Mouse (Mus musculus) hindbrain, embryonic 16.5 days (tissue): Measurements from ENCODE around the gene Spocd1. TPM values are rescaled to one million over a fixed set of nuclear protein-coding genes. Genes with fewer than 3 reads are reported as not detected.
"Not testable (repeated sequence)": the region's sequence is repeated elsewhere in the genome, so short reads cannot be mapped to it uniquely, and the experiment has no call there.

Source experiments
- ATAC-seq: fragments of 200-750 bp; cut with Nextera tagmentation; 2 replicates; pipeline ENCODE4 v1.8.0; 2017; ENCODE audit warnings: moderate TSS enrichment, moderate library complexity
- H3K27ac ChIP-seq: fragments of 300-500 bp; sonication (generic); 2 replicates; pipeline ENCODE4 v1.5.1; 2014; ENCODE audit warnings: low read depth, mild to moderate bottlenecking, control low read depth, low read length, moderate library complexity
- H3K27me3 ChIP-seq: fragments of 300-500 bp; sonication (generic); replicated peaks from 2 replicates; pipeline ENCODE4 v1.6.1; 2014; ENCODE audit warnings: low read length; ENCODE audit not compliant: control insufficient read depth, insufficient read depth
- H3K36me3 ChIP-seq: fragments of 300-500 bp; sonication (generic); 2 replicates; pipeline ENCODE4 v1.6.1; 2014; ENCODE audit warnings: mild to moderate bottlenecking, low read length, moderate library complexity, mixed read lengths; ENCODE audit not compliant: control insufficient read depth, insufficient read depth
- H3K4me1 ChIP-seq: fragments of 300-500 bp; sonication (generic); 2 replicates; pipeline ENCODE4 v1.6.1; 2014; ENCODE audit warnings: low read depth, low read length; ENCODE audit not compliant: control insufficient read depth, insufficient read depth
- H3K4me2 ChIP-seq: fragments of 300-500 bp; sonication (generic); 2 replicates; pipeline ENCODE4 v1.6.1; 2014; ENCODE audit warnings: mild to moderate bottlenecking, low read length, control low read depth, moderate library complexity
- H3K4me3 ChIP-seq: fragments of 300-500 bp; sonication (generic); 2 replicates; pipeline ENCODE4 v1.5.1; 2014; ENCODE audit warnings: mild to moderate bottlenecking, low read length, control low read depth, moderate library complexity
- H3K9ac ChIP-seq: fragments of 300-500 bp; sonication (generic); 2 replicates; pipeline ENCODE4 v1.6.1; 2014; ENCODE audit warnings: low read depth, mild to moderate bottlenecking, control low read depth, low read length, moderate library complexity
- H3K9me3 ChIP-seq: fragments of 300-500 bp; sonication (generic); 2 replicates; pipeline ENCODE4 v1.6.1; 2014; ENCODE audit warnings: mild to moderate bottlenecking, low read length, moderate library complexity; ENCODE audit not compliant: control insufficient read depth
- WGBS: fragments of 180-500 bp; shearing (Covaris S2); extraction: QIAGEN DNeasy Blood & Tissue Kit; methylation state at CpG from one replicate; pipeline ENCODE4 v1.1.7; 2014; 5-methylcytosine and 5-hydroxymethylcytosine counted together
- polyA plus RNA-seq: library from polyadenylated mRNA; unstranded; fragments of >200 nt; fragmentation: Nextera tagmentation; extraction: Ambion mirVana; gene quantifications from 2 replicates; pipeline ENCODE4 v1.2.1, GENCODE M21; 2015

Gene Spocd1
- polyA plus RNA-seq = not detected in 2 replicates

DNA sequence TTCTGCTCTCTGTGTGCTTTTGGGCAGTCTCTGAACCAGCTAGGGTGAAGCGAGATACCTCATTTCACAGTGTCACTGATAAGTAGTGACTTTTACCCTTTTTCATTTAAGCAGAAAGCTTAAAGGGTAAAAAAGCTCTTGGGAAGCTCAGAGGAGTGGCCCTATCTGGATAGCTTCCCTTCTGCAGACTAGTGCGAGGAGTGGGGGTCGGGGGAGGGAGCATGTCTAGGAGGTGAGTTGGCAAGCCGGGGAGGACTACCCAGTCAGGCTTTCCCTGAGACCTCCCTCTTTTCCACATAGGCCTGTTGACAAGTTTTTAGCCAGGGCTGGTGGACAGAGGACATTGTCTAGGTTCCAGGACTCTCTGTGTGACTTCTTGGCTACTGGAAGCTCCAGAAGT, at the start of gene Spocd1:
Spocd1 (plus strand) TSS at position 301 of the 400 bp plus-strand sequence.
- no peak for ATAC-seq
- Histone ChIP-seq H3K27me3 (no peaks in the 10 kb centered on the region), H3K36me3 (no peaks in the 10 kb centered on the region), H3K9me3 (no peaks in the 10 kb centered on the region), H3K9ac (peak within 1 kb of the TSS; percentile 14; the same call in 1 of the 2 replicates), H3K4me1 (peaks cover 6% of the 10 kb centered on the region), H3K4me3 (0 out of 2 replicates have a peak within 1 kb of the TSS, but pooled peaks have one; percentile 11), H3K4me2 (peak within 1 kb of the TSS; percentile 46), H3K27ac (no peak within 1 kb of the TSS)
- 49% methylated on average over 4 of the region's 4 CpGs for WGBS

DNA sequence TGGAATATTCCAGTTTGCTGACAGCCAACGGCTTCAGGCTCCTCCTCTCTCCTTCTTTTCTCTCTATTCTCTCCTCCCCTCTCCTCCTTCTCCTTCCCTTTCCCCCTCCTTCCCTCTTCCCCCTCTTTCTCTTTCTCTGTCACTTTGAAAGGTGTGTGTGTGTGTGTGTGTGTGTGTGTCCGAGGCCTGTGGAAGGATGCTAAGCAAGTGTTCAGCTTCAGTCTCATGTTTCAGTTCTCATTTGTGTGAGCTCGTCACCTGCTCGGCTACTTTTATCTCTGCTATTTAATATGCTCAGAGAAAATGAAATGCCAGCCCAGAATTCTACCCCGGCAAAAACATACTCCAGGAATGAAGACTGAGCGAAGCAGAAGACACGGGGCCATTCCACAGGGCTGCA, 48.4 kb upstream of the Spocd1 start:
- Histone ChIP-seq H3K4me3 (no peak overlapping the region), H3K4me1 (peaks cover 23% of the 10 kb centered on the region), H3K27ac (no peak overlapping the region), H3K27me3 (no peaks in the 10 kb centered on the region), H3K36me3 (no peaks in the 10 kb centered on the region), H3K9ac (no peak overlapping the region), H3K9me3 (no peaks in the 10 kb centered on the region), H3K4me2 (no peak overlapping the region)
- 89% methylated on average over 7 of the region's 7 CpGs for WGBS
- no peak for ATAC-seq

- no peak overlapping the region for H3K4me2 ChIP-seq
- peaks cover 23% of the 10 kb centered on the region for H3K4me1 ChIP-seq
- H3K4me3 ChIP-seq = no peak overlapping the region
- H3K36me3 ChIP-seq = no peaks in the 10 kb centered on the region
- 37% methylated on average over 3 of the region's 3 CpGs for WGBS
- no peak overlapping the region for H3K27ac ChIP-seq
- H3K9ac ChIP-seq = no peak overlapping the region
- ATAC-seq = no peak
- H3K9me3 ChIP-seq = no peaks in the 10 kb centered on the region
- no peaks in the 10 kb centered on the region for H3K27me3 ChIP-seq
These were observed 47.4 kb upstream of the Spocd1 start for GRCm38 (mm10) chr4:129881661-129882060.

DNA sequence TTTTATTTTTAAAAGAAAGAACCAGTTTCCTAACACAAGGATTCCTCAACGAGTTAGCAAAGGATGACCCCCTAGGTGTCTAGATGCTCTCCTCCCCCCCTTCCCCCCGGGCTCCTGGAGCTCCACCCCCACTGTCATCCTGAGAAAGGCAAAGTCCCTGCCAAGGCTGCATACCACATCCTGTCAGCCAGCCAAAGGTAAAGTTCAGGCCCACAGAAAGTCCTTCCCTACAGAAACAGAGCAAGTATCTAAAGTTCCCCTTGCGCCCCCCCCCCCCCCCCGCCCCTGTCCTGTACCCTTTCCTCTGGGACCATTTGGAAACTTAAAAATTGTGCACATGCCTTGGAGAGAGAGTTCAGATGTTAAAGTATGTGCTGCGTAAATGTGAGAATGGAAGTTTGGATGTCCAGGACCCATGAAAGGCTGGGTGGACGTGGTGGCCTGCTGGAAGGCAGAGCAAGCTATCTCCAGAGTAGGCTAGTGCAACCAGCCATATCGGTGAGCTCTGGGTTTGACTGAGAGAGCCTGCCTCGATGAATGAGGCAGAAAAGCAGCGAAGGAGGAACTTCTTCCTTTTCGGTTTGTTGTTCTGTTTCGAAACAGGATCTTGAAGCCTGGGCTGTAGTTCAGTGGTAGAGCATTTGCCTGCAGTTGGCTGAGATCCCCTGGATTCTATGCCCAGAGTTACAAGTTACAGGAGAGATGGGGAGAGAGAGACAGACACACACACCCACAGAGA, 46.3 kb upstream of the Spocd1 start:
- H3K4me2 ChIP-seq = peak overlapping the region; percentile 25
- no peaks in the 10 kb centered on the region for H3K27me3 ChIP-seq
- no peaks in the 10 kb centered on the region for H3K9me3 ChIP-seq
- ATAC-seq = 0 out of 2 replicates have a peak, but pooled peaks have one; percentile 48
- WGBS = 34% methylated on average over 10 of the region's 11 CpGs
- peaks cover 14% of the 10 kb centered on the region for H3K4me1 ChIP-seq
- no peak overlapping the region for H3K4me3 ChIP-seq
- no peak overlapping the region; the same call in 1 of the 2 replicates for H3K27ac ChIP-seq
- H3K36me3 ChIP-seq = no peaks in the 10 kb centered on the region
- peak overlapping the region; percentile 35; the same call in 1 of the 2 replicates for H3K9ac ChIP-seq

DNA sequence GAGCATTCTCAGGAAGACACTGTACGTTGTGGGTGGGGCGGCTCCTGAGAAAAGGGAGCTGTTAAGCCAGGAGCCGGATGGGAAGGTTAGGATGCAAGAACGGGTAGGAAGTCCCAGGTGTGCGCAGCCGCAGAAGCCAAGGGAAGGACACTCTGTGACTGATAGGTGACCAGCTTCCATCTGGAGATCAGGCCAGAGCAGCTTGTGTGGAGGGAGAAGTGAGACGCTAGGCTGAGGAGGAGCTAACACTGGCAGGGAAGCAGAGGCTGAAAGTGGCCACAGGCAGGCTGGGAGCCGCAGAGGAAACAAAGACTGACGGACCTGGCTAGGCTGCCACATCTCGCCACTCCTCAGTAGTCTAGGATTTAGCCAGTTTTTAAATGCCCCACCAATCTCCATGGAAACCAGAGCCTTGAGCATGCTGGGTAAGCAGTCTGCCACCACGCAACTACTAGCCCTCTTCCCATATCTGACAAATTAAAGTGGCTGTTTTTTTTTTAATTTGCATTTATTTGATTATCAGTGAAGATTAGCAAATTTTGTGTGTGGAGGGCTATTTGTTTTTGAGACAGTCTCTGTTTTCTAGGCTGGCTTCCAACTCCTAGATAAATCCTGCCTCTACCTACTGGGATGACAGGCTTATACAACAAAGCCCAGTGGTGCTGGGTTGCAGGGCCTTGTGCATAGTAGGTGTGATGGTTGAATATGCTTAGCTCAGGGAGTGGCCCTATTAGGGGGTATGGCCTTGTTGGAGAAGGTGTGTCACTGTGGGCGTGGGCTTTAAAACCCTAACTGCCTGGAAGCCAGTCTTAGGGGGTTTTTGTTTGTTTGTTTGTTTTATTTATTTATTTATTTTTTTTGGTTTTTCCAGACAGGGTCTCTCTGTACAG, 44.8 kb upstream of the Spocd1 start:
- H3K4me2 ChIP-seq = 0 out of 2 replicates have a peak overlapping the region, but pooled peaks have one; percentile 4
- peak; percentile 70 for ATAC-seq
- no peak overlapping the region for H3K27ac ChIP-seq

GRCm38 (mm10) chr4:129889661-129890060, 39.4 kb upstream of the Spocd1 start:
- Histone ChIP-seq H3K4me1 (no peaks in the 10 kb centered on the region), H3K9me3 (no peaks in the 10 kb centered on the region), H3K27ac (no peak overlapping the region), H3K9ac (no peak overlapping the region), H3K36me3 (no peaks in the 10 kb centered on the region), H3K4me2 (no peak overlapping the region), H3K27me3 (no peaks in the 10 kb centered on the region), H3K4me3 (no peak overlapping the region)
- 76% methylated on average over 10 of the region's 10 CpGs for WGBS
- no peak for ATAC-seq

More for the DNA sequence above, 44.8 kb upstream of the Spocd1 start:
- Histone ChIP-seq H3K27me3 (no peaks in the 10 kb centered on the region), H3K9me3 (no peaks in the 10 kb centered on the region), H3K9ac (no peak overlapping the region), H3K4me3 (no peak overlapping the region), H3K4me1 (peaks cover 11% of the 10 kb centered on the region), H3K36me3 (no peaks in the 10 kb centered on the region)
- 52% methylated on average over 12 of the region's 12 CpGs for WGBS

GRCm38 (mm10) chr4:129890094-129890493, 39.0 kb upstream of the Spocd1 start:
- no peak overlapping the region for H3K27ac ChIP-seq
- no peak overlapping the region for H3K4me2 ChIP-seq
- no peak overlapping the region for H3K9ac ChIP-seq
- no peaks in the 10 kb centered on the region for H3K9me3 ChIP-seq
- 95% methylated on average over 7 of the region's 7 CpGs for WGBS
- no peaks in the 10 kb centered on the region for H3K27me3 ChIP-seq
- no peak overlapping the region for H3K4me3 ChIP-seq
- no peaks in the 10 kb centered on the region for H3K4me1 ChIP-seq
- no peak for ATAC-seq
- no peaks in the 10 kb centered on the region for H3K36me3 ChIP-seq

DNA sequence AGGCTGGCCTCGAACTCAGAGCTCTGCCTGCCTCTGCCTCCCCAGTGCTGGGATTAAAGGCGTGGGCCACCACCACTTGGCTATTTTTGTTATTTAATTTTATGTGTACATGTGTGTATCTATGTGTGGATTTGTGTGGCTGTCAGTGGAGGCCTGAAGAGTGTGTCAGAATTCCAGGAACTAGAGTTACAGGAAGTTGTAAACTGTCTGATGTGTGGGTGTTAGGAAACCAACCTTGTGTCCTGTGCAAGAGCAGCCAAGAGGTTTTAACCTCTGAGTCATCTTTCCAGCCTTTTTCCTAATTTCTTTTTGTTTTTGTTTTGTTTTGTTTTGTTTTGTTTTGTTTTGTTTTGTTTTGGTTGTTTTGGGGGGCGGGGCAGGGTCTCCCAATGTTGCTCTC, 34.2 kb upstream of the Spocd1 start:
- 97% methylated on average over 3 of the region's 3 CpGs for WGBS
- no peak for ATAC-seq
- H3K9me3 ChIP-seq = no peaks in the 10 kb centered on the region
- no peak overlapping the region for H3K27ac ChIP-seq
- H3K4me1 ChIP-seq = no peaks in the 10 kb centered on the region
- H3K36me3 ChIP-seq = no peaks in the 10 kb centered on the region
- no peak overlapping the region for H3K9ac ChIP-seq
- H3K27me3 ChIP-seq = no peaks in the 10 kb centered on the region
- H3K4me2 ChIP-seq = no peak overlapping the region
- no peak overlapping the region for H3K4me3 ChIP-seq

DNA sequence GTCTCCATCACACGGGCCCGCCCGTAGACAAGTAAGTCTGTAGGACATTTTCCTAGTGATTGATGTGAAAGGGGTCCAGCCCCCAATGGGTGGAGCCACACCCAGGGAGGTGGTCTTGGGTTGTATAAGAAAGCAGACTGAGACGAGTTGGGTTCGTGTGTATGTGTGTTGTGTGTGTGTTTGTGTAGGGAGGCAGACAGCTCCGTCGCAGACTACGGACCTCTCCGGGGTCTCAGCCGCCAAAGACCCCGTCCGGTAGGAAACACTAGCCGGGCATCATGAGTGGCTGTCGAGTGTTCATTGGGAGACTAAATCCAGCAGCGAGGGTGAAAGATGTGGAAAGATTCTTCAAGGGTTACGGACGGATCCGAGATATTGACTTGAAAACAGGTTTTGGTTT, 30.2 kb upstream of the Spocd1 start:
- H3K4me2 ChIP-seq, H3K27me3 ChIP-seq, H3K27ac ChIP-seq, H3K36me3 ChIP-seq, H3K9me3 ChIP-seq, H3K4me1 ChIP-seq, H3K9ac ChIP-seq, H3K4me3 ChIP-seq, ATAC-seq: not testable (repeated sequence)
- WGBS = 94% methylated on average over 18 of the region's 18 CpGs
